Mouse (Mus musculus): Measurements from ENCODE around the gene Grcc10.

The Grcc10 gene

GRCm38 (mm10) chr6:124732476-124733370 lies 8.5 kb downstream of the Grcc10 start:
- in situ Hi-C loops (cut with MboI, MseI), result loop anchor here (10.0 kb wide), 1 partner anchor 1908 kb away; no protein-coding TSS in a partner anchor

DNA sequence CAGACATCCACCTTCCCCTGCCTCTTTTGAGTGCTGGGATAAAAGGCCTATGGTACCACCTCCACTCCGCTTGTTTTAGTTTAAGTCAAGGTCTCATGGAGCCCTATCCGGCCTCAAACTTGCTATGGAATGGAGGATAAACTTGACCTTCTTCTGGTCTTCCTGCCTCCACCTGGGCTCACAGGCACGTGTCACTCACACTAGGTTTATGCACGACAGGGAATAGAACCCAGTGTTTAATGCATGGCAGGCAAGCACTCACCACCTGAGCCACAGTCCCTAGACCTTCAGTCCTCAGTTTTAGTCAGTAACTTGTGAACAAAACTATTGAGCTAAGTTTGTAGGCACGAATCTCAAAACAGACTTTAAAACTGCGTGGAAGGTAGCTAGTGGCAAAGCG lies 10.1 kb downstream of the Grcc10 start:
- in situ Hi-C loops (cut with MboI, MseI), result loop anchor here (10.0 kb wide), 1 partner anchor 1906 kb away; no protein-coding TSS in a partner anchor

DNA sequence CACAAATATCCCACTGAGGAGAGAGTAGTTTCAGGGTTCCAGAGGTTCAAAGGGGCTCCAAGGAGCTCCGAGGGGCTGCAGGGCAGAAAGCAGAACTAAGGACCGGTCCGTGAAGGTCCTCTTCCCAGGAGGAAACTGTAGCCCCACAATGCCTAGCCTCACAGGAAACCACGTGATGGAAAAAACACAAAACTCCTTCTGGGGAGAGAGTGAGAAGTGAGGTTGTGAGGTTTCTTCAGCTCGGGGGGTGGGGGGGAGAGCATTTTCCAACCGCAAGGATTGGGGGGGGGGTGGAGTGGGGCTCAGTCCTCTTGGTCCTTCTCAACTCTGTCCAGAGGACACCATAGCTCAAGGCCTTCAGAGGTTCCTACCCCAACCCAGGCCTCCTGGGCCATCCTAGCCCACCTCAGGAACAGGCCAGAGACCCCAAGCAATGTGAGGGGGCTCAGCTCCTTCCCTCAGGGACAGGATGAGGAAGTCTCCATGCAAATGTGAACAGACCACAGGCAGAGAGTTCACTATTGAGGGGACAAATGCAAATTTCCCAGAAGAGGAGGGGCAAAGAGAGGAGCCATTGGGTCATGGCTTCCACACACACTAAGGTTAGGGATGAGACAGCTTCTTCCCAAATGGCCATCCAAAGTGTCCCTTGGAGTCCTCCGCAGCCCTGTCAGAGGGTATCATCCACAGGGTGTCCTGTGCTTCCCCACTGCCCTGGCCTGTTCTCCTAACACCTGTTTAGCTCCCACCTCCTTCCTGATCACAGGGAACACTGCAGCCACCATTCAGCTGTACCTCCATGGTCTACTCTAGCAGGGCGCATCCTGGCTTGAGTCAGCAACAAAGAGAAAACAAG lies 11.1 kb downstream of the Grcc10 start:
- in situ Hi-C loops (cut with MboI, MseI), result loop anchor here (10.0 kb wide), 1 partner anchor 1905 kb away; no protein-coding TSS in a partner anchor

- in situ Hi-C loops (cut with MboI, MseI), result no loop called here
Observed at GRCm38 (mm10) chr6:124728621-124729020, 12.6 kb downstream of the Grcc10 start.

GRCm38 (mm10) chr6:124724472-124724871 lies 16.7 kb downstream of the Grcc10 start:
- in situ Hi-C loops (cut with MboI, MseI), result no loop called here

- in situ Hi-C loops (cut with MboI, MseI), result no loop called here
Observed at GRCm38 (mm10) chr6:124723541-124723940, 17.6 kb downstream of the Grcc10 start.

DNA sequence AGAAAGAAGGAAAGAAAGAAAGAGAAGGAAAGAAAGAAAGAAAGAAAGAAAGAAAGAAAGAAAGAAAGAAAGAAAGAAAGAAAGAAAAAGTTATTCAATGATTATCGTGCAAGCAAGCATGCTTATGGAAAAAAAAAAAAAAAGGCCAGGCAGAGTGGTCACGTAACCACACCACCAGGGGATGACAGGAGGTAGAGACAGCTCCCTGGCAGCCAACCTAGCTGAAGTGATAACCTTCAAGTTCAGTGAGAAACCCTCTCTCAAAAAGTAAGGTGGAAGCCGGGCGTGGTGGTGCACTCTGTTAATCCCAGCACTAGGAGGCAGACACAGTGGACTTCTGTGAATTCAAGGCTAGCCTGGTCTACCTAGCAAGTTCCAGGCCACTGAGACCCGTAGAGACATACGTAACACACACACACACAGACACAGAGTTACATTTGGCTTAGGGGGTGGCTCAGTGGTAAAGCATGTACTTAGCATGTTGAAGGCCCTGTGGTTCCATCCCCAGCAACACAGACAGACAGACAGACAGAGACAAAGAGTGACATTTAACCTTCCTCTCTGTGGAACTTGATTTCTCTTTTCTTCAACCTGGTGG lies 18.2 kb downstream of the Grcc10 start:
- in situ Hi-C loops (cut with MboI, MseI), result no loop called here

- in situ Hi-C loops (cut with MboI, MseI), result no loop called here
Observed at GRCm38 (mm10) chr6:124720904-124721303, 20.3 kb downstream of the Grcc10 start.

- in situ Hi-C loops (cut with MboI, MseI), result no loop called here
Observed at GRCm38 (mm10) chr6:124719354-124719978, 21.7 kb downstream of the Grcc10 start.

DNA sequence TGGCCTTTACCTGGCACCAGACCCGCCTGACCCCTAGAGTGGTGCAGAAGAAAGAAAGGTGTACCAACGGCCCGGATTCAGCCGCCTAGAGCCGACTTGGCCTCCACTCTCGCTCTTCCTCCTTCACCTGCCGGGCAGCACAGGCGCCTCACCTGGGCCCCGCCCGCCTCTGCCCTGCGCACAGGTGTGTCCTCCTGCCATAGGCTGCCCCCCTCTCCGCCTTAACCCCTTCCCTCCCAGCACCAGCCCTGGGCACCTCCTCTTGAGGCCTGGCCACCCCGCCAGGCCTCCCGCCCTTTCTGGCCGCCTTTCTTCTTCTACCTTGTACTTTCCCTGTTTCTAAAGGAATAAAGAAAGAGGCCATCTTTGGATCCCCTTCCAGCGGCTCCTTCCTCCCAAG lies 22.5 kb downstream of the Grcc10 start:
- in situ Hi-C loops (cut with MboI, MseI), result no loop called here

DNA sequence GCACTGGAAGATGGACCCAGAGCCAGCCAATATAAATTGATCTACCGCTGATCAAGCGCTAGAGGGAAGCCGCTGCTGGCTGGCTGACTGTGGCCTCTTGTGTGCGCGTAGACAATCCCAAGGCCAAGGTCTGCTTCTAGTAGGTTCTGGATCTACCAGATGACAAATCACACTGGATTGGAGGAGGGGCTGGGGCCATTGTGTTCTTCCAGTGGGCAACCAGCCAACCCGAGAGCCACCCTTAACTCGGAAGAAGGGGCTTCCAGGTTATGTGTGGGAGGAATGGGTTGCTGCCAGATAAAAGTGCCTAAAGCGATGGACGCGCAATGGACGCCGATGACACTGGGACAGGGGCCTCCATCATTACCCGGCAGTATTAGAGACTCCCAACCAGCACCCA lies 23.2 kb downstream of the Grcc10 start:
- in situ Hi-C loops (cut with MboI, MseI), result no loop called here

DNA sequence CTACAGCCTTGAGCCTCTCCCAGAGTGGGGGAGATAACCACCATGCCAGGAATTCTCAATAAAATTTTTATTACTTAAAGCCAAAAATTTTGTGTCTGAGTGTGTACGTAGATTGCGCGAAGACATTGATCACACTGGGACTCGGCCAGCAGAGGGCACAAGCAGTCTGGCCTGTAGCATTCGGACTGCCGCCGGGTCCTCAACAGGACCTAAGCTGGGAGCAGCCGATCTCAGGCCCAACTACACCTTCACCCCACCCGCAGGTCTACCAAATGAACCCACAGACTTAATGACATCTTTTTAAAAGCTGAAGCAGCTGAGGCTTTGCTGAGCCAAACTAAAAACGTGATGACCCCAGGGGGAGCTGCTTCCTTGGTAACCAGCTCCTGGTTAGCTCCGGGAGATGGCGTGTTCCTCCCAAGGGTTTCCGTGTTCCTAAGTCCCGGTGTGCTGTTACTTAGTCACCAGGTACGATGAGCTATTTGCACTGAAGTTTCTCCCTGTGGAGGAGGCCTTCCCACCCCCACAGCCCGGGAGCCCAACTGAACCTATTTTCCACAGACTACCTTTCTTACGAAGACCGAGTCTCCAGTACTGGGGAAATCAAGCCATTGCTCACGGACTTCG lies 24.2 kb downstream of the Grcc10 start:
- in situ Hi-C loops (cut with MboI, MseI), result no loop called here

GRCm38 (mm10) chr6:124712918-124713317 lies 28.3 kb downstream of the Grcc10 start:
- in situ Hi-C loops (cut with MboI, MseI), result loop anchor here (5.0 kb wide), 1 partner anchor 94 kb away; the partner anchor contains the start of gene Spsb2

- in situ Hi-C loops (cut with MboI, MseI), result loop anchor here (5.0 kb wide), 1 partner anchor 95 kb away; the partner anchor contains the start of gene Spsb2
Observed at GRCm38 (mm10) chr6:124711824-124712782, 29.1 kb downstream of the Grcc10 start, which contains the start of the genes Emg1 and Phb2. Emg1 (minus strand) TSS chr6:124712178. Phb2 (plus strand) TSS chr6:124712336.

- in situ Hi-C loops (cut with MboI, MseI), result no loop called here
Observed at GRCm38 (mm10) chr6:124708289-124708889, 32.8 kb downstream of the Grcc10 start.

DNA sequence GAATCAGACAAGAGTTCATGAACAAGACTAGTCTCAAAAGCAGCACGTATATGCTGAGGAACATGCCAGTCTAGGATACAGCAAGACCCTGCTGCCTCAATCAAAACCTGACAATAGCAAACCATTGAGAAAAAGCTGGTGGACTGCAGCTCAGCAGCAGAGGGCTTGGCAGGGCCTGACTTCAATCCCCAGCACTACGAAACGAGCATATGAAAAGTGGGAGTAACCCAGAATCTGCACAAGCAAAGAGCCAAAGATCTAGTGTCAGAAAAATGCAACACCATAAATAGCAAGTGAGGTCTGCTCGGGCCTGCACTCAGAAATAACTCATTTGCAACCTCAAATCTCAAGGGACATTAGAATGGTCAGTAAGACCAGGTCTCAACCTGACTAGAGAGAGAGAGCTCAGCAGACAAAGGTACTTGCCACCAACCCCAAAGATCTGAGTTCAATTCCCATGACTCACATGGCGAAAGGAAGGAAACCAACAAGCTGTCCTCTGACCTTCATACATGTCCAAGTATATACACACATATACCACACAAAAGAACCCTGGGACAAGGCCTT lies 35.0 kb downstream of the Grcc10 start:
- in situ Hi-C loops (cut with MboI, MseI), result no loop called here

DNA sequence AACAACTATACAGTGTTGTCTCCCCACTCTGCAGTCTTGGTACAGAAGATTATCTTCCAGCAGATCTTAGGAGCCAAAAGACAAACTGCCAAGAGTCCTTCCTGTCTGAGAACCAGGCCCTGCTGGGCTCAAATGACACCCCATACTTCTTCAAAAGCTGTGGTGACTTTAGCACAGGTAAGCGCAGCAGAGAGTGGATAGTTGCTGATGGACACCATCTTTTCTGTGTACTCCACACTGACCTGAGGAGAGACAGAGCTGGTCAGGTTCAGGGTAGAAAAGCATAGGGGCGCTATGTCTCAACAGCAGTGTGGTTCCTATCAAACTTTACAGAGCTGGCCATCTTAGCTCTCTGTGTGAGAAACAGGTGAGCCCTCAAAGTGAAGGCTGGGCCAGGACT lies 36.8 kb downstream of the Grcc10 start:
- in situ Hi-C loops (cut with MboI, MseI), result no loop called here

DNA sequence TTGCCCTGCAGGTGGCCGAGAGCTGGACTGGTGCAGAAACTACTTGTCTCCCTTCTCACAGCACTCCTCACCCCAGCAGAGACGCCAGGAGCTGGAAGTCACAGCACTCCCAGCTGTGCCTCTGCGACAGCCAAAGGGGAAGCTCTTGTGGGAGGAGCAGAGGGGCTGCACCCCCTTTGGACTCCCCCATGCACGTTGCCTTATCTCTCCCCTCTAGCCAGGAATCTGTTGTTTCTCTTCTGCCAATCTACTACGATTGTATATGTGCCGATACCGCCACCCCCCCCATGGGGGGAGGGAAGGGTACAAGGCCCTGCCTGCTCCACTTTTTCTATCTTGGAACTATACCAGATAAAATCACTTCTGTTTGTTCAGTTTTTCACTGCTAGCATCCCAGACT lies 37.4 kb downstream of the Grcc10 start:
- in situ Hi-C loops (cut with MboI, MseI), result no loop called here

- in situ Hi-C loops (cut with MboI, MseI), result no loop called here
Observed at GRCm38 (mm10) chr6:124702784-124703103, 38.4 kb downstream of the Grcc10 start.
